Mouse (Mus musculus): ENCODE measurements at regions not wholly inside any gene's neighbourhood (a gene's known extent, or its start where the extent isn't known, plus 50 kb on each side); places are given as distances from the start of the nearest gene placed in this dataset.

DNA sequence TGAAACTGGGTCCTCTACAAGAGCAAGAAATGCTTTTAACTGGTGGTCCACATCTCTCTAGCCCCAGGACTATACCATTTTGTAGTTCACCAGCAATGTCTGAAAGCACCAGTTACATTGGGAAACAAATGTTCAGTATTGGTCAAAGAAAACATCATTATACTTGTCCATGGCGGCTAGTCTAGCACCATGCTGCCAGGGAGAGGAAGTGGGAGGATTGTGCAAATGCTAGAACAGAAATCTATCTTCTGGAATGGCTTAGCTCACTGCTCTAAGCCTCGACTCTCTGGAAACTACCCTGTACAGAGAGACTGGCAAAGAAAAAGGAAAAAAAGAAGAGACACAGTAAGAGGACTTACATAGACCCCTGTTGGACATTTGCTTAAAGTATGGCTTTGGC, 81.1 kb upstream of the Ralgapa2 start:
- no peak for ATAC-seq (ENCODE audit: low FRiP score, low TSS enrichment)
- Histone ChIP-seq H3K9ac (ENCODE audit: low read length) (no peak overlapping the region), H3K36me3 (ENCODE audit: control insufficient read depth, insufficient read depth, low read length) (no peaks in the 10 kb centered on the region), H3K9me3 (ENCODE audit: control insufficient read depth, low read length) (no peaks in the 10 kb centered on the region), H3K4me3 (ENCODE audit: low read depth, low read length) (no peak overlapping the region), H3K4me1 (replicated peaks; ENCODE audit: control insufficient read depth, insufficient read depth) (no peaks in the 10 kb centered on the region), H3K4me2 (replicated peaks; ENCODE audit: low read depth) (no peak overlapping the region), H3K27me3 (ENCODE audit: control insufficient read depth, insufficient read depth, low read length) (no peaks in the 10 kb centered on the region), H3K27ac (replicated peaks) (no peak overlapping the region)
- WGBS, result 68% methylated on average over 2 of the region's 2 CpGs
- DNase-seq (ENCODE audit: low spot score), result no peak
- TF ChIP-seq CTCF (IDR thresholded peaks at IDR 0.05; ENCODE audit: low read depth) (no peak), EP300 (optimal IDR thresholded peaks at IDR 0.05) (no peak)

DNA sequence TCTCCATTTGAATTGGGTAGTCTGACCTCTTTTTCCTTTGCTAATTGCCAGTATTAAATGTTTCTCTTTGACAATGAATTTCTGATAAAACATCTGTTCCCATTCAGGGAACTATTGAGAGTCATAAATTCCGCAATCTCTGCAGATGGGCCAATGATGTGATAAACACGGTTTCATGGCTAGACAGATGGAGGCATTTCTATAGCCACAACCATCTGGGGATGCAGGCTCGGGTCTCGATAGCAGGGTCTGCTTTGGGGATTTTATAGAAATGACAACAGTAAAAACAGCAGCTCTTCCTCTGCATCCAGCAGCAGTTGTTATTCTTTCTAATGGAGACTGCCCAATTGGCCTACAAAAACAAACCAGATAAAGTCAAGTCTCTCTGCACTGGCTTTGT, 82.1 kb upstream of the Ralgapa2 start:
- WGBS, result 83% methylated on average over 4 of the region's 4 CpGs
- ATAC-seq (ENCODE audit: low FRiP score, low TSS enrichment), result no peak

DNA sequence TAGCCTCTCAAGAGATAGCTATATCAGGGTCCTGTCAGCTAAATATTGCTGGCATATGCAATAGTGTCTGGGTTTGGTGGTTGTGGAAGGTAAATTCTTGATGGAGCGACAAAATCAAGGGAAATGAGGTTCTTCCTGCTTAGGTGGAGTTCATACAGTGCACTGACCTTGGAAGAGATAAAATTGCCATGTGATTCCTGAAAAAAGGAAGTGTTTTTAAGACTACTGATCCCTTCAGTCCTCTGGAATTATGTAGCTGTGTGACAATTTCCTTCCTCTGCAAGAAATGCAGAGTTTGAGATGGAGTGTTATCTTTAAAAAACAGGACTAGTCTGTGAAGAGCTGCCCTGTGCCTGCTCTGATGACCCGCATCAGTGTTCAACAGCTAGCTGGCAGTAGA, 83.5 kb upstream of the Ralgapa2 start:
- Histone ChIP-seq H3K27ac (replicated peaks) (no peak overlapping the region), H3K9me3 (ENCODE audit: control insufficient read depth, low read length) (no peaks in the 10 kb centered on the region), H3K4me1 (replicated peaks; ENCODE audit: control insufficient read depth, insufficient read depth) (no peaks in the 10 kb centered on the region), H3K36me3 (ENCODE audit: control insufficient read depth, insufficient read depth, low read length) (no peaks in the 10 kb centered on the region), H3K4me2 (replicated peaks; ENCODE audit: low read depth) (no peak overlapping the region), H3K4me3 (ENCODE audit: low read depth, low read length) (no peak overlapping the region), H3K9ac (ENCODE audit: low read length) (no peak overlapping the region), H3K27me3 (ENCODE audit: control insufficient read depth, insufficient read depth, low read length) (no peaks in the 10 kb centered on the region)
- WGBS, result 77% methylated on average over 2 of the region's 2 CpGs
- ATAC-seq (ENCODE audit: low FRiP score, low TSS enrichment) (no peak), DNase-seq (ENCODE audit: low spot score) (no peak)
- TF ChIP-seq EP300 (optimal IDR thresholded peaks at IDR 0.05), result no peak
- TF ChIP-seq CTCF (IDR thresholded peaks at IDR 0.05; ENCODE audit: low read depth), result no peak

More for the DNA sequence above, 82.1 kb upstream of the Ralgapa2 start:
- no peak for DNase-seq (ENCODE audit: low spot score)
- H3K9ac ChIP-seq (ENCODE audit: low read length), result no peak overlapping the region
- H3K4me2 ChIP-seq (replicated peaks; ENCODE audit: low read depth), result no peak overlapping the region
- H3K4me1 ChIP-seq (replicated peaks; ENCODE audit: control insufficient read depth, insufficient read depth), result no peaks in the 10 kb centered on the region
- H3K36me3 ChIP-seq (ENCODE audit: control insufficient read depth, insufficient read depth, low read length), result no peaks in the 10 kb centered on the region
- no peaks in the 10 kb centered on the region for H3K27me3 ChIP-seq (ENCODE audit: control insufficient read depth, insufficient read depth, low read length)
- TF ChIP-seq CTCF (IDR thresholded peaks at IDR 0.05; ENCODE audit: low read depth) (no peak), EP300 (optimal IDR thresholded peaks at IDR 0.05) (no peak)
- no peak overlapping the region for H3K4me3 ChIP-seq (ENCODE audit: low read depth, low read length)
- H3K9me3 ChIP-seq (ENCODE audit: control insufficient read depth, low read length), result no peaks in the 10 kb centered on the region
- no peak overlapping the region for H3K27ac ChIP-seq (replicated peaks)

DNA sequence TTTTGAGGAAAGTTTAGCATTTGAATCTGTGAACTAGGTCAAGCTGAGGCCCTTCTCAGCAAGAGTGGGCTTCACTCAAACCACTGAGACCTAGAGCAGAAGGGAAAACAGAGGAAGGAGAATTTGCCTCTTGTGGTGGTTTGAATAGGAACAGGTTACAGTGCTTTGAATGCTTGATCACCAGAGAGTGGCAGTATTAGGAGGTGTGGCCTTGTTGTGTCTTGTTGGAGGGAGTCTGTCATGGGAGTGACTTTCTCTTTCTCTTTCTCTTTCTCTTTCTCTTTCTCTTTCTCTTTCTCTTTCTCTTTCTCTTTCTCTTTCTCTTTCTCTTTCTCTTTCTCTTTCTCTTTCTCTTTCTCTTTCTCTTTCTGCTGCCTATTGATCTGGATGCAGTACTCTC, 94.0 kb upstream of the Ralgapa2 start:
- Histone ChIP-seq H3K4me3 (ENCODE audit: low read depth, low read length) (no peak overlapping the region), H3K4me2 (replicated peaks; ENCODE audit: low read depth) (no peak overlapping the region), H3K27ac (replicated peaks) (no peak overlapping the region), H3K4me1 (replicated peaks; ENCODE audit: control insufficient read depth, insufficient read depth) (no peaks in the 10 kb centered on the region), H3K27me3 (ENCODE audit: control insufficient read depth, insufficient read depth, low read length) (no peaks in the 10 kb centered on the region), H3K9me3 (ENCODE audit: control insufficient read depth, low read length) (no peaks in the 10 kb centered on the region), H3K36me3 (ENCODE audit: control insufficient read depth, insufficient read depth, low read length) (no peaks in the 10 kb centered on the region), H3K9ac (ENCODE audit: low read length) (no peak overlapping the region)
- TF ChIP-seq EP300 (optimal IDR thresholded peaks at IDR 0.05) (no peak), CTCF (IDR thresholded peaks at IDR 0.05; ENCODE audit: low read depth) (no peak)
- DNase-seq (ENCODE audit: low spot score), result no peak
- no peak for ATAC-seq (ENCODE audit: low FRiP score, low TSS enrichment)

DNA sequence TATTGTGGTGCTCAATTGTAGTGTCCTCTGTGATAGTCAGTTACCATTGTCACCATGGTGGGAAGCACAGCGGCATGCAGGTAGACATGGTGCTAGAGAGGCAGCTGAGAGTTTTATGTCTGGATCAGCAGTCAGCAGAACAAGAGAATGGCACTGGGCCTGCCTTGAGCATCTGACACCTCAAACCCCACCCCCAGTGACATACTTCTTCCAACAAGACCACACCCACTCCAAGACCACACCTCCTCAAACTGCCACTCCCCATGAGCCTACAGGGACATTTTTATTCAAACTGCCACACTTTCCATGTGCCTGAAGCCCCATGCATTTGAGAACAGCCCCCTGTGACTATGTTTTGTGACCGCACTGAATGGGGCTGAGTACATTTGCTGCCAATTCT, 98.8 kb upstream of the Ralgapa2 start:
- 0 out of 2 replicates have a peak, but pooled peaks cover 2% of the 10 kb centered on the region for H3K4me1 ChIP-seq (replicated peaks; ENCODE audit: control insufficient read depth, insufficient read depth)
- no peak overlapping the region for H3K27ac ChIP-seq (replicated peaks)
- TF ChIP-seq CTCF (IDR thresholded peaks at IDR 0.05; ENCODE audit: low read depth), result no peak
- TF ChIP-seq EP300 (optimal IDR thresholded peaks at IDR 0.05), result no peak
- no peaks in the 10 kb centered on the region for H3K9me3 ChIP-seq (ENCODE audit: control insufficient read depth, low read length)
- 92% methylated on average over 2 of the region's 2 CpGs for WGBS
- H3K27me3 ChIP-seq (ENCODE audit: control insufficient read depth, insufficient read depth, low read length), result no peaks in the 10 kb centered on the region
- DNase-seq (ENCODE audit: low spot score) (no peak), ATAC-seq (ENCODE audit: low FRiP score, low TSS enrichment) (no peak)
- no peak overlapping the region for H3K9ac ChIP-seq (ENCODE audit: low read length)
- H3K4me3 ChIP-seq (ENCODE audit: low read depth, low read length), result no peak overlapping the region
- H3K4me2 ChIP-seq (replicated peaks; ENCODE audit: low read depth), result no peak overlapping the region
- no peaks in the 10 kb centered on the region for H3K36me3 ChIP-seq (ENCODE audit: control insufficient read depth, insufficient read depth, low read length)

DNA sequence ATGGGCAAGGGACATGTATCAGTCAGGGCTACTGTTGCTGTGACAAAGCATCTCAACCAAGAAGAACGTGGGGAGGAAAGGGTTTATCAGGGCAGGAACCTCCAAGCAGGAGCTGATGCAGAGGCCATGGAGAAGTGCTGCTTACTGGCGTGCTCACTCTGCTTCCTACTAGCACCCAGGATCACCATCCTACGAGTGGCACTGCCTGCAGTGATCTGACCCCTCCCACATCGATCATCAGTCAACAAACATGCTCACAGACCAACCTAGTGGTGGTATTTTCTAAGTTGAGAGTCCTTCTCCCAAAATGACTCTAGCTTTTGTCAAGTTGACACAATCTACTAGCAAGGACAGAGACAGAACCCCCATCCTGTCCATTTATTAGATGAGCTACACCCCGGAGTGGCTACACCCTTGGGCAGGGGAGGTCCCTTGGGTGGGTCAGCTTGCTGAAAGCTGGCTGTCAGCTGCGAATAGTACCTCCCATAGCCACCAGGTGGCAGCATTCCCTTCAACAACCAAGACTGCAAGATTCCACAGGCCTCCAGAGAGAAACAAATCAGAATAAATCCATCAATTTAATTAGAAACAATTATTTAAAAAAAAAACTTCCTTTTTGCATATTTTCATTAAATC, 99.9 kb upstream of the Ralgapa2 start:
- peak; percentile 51 for ATAC-seq (ENCODE audit: low FRiP score, low TSS enrichment)
- 34% methylated on average over 6 of the region's 6 CpGs for WGBS

More for the DNA sequence above, 99.9 kb upstream of the Ralgapa2 start:
- Histone ChIP-seq H3K27ac (replicated peaks) (no peak overlapping the region), H3K4me1 (replicated peaks; ENCODE audit: control insufficient read depth, insufficient read depth) (0 out of 2 replicates have a peak, but pooled peaks cover 2% of the 10 kb centered on the region), H3K36me3 (ENCODE audit: control insufficient read depth, insufficient read depth, low read length) (no peaks in the 10 kb centered on the region), H3K27me3 (ENCODE audit: control insufficient read depth, insufficient read depth, low read length) (no peaks in the 10 kb centered on the region), H3K9me3 (ENCODE audit: control insufficient read depth, low read length) (no peaks in the 10 kb centered on the region), H3K4me3 (ENCODE audit: low read depth, low read length) (no peak overlapping the region), H3K4me2 (replicated peaks; ENCODE audit: low read depth) (no peak overlapping the region), H3K9ac (ENCODE audit: low read length) (no peak overlapping the region)
- TF ChIP-seq CTCF (IDR thresholded peaks at IDR 0.05; ENCODE audit: low read depth), result peak; percentile 88
- TF ChIP-seq EP300 (optimal IDR thresholded peaks at IDR 0.05), result no peak
- peak; percentile 81 for DNase-seq (ENCODE audit: low spot score)
